Mouse (Mus musculus) heart, embryonic 13.5 days (tissue): ENCODE results near the gene Vps11. TPM values are rescaled to one million over a fixed set of nuclear protein-coding genes. Genes with fewer than 3 reads are reported as not detected.
"Not testable (repeated sequence)": the region's sequence is repeated elsewhere in the genome, so short reads cannot be mapped to it uniquely, and the experiment has no call there.

Experiments
- ATAC-seq: fragments of 200-750 bp; cut with Nextera tagmentation; 2 replicates; pipeline ENCODE4 v1.8.0; 2017; ENCODE audit warnings: moderate TSS enrichment; ENCODE audit not compliant: insufficient number of reproducible peaks, low FRiP score, low TSS enrichment; ENCODE audit errors: extremely low read depth
- H3K27ac ChIP-seq: fragments of 300-500 bp; sonication (generic); replicated peaks from 2 replicates; pipeline ENCODE4 v1.5.1; 2015; ENCODE audit warnings: moderate library complexity, mild to moderate bottlenecking, inconsistent platforms
- H3K27me3 ChIP-seq: fragments of 300-500 bp; sonication (generic); replicated peaks from 2 replicates; pipeline ENCODE4 v1.6.1; 2015; ENCODE audit warnings: mild to moderate bottlenecking, inconsistent platforms
- H3K36me3 ChIP-seq: fragments of 300-500 bp; sonication (generic); 2 replicates; pipeline ENCODE4 v1.6.1; 2015; ENCODE audit warnings: mild to moderate bottlenecking, inconsistent platforms
- H3K4me1 ChIP-seq: fragments of 300-500 bp; sonication (generic); 2 replicates; pipeline ENCODE4 v1.6.1; 2015; ENCODE audit warnings: inconsistent platforms
- H3K4me2 ChIP-seq: fragments of 300-500 bp; sonication (generic); 2 replicates; pipeline ENCODE4 v1.6.1; 2015; ENCODE audit warnings: inconsistent platforms, mild to moderate bottlenecking, moderate library complexity
- H3K4me3 ChIP-seq: fragments of 300-500 bp; sonication (generic); 2 replicates; pipeline ENCODE4 v1.5.1; 2015; ENCODE audit warnings: moderate library complexity, mild to moderate bottlenecking, inconsistent platforms
- H3K9ac ChIP-seq: fragments of 300-500 bp; sonication (generic); 2 replicates; pipeline ENCODE4 v1.6.1; 2015; ENCODE audit warnings: inconsistent platforms, mild to moderate bottlenecking, moderate library complexity
- H3K9me3 ChIP-seq: fragments of 300-500 bp; sonication (generic); 2 replicates; pipeline ENCODE4 v1.6.1; 2016; ENCODE audit warnings: inconsistent platforms
- WGBS: fragments of 180-500 bp; shearing (Covaris S2); methylation state at CpG from one replicate; pipeline ENCODE4 v1.1.7; 2015; ENCODE audit warnings: mixed read lengths; 5-methylcytosine and 5-hydroxymethylcytosine counted together
- microRNA-seq: library from miRNA; unstranded; fragments of <30 nt; microRNA quantifications from one replicate; pipeline ENCODE4, GENCODE M21; 2016
- polyA plus RNA-seq: library from polyadenylated mRNA; unstranded; fragments of >200 nt; fragmentation: Nextera tagmentation; extraction: Ambion mirVana; gene quantifications from 2 replicates; pipeline ENCODE4 v1.2.1, GENCODE M21; 2015

The Vps11 gene
- polyA plus RNA-seq, 1 experiment from 2014 or later, result 21.1 TPM

GRCm38 (mm10) chr9:44309756-44310155 lies 51.7 kb downstream of the Vps11 start:
- no peak for ATAC-seq
- no peak overlapping the region for H3K4me3 ChIP-seq
- peaks cover 22% of the 10 kb centered on the region for H3K36me3 ChIP-seq
- H3K9ac ChIP-seq, result no peak overlapping the region
- no peaks in the 10 kb centered on the region for H3K9me3 ChIP-seq
- H3K27me3 ChIP-seq, result no peaks in the 10 kb centered on the region
- H3K27ac ChIP-seq, result no peak overlapping the region
- no peak overlapping the region for H3K4me2 ChIP-seq
- peaks cover 22% of the 10 kb centered on the region for H3K4me1 ChIP-seq
- WGBS, result 77% methylated on average over 3 of the region's 3 CpGs

GRCm38 (mm10) chr9:44307248-44307647 lies 54.2 kb downstream of the Vps11 start:
- Histone ChIP-seq H3K27ac (no peak overlapping the region), H3K4me2 (no peak overlapping the region), H3K36me3 (peaks cover 9% of the 10 kb centered on the region), H3K4me1 (peaks cover 34% of the 10 kb centered on the region), H3K9me3 (no peaks in the 10 kb centered on the region), H3K9ac (no peak overlapping the region), H3K4me3 (no peak overlapping the region), H3K27me3 (no peaks in the 10 kb centered on the region)
- no peak for ATAC-seq
- 82% methylated on average over 2 of the region's 2 CpGs for whole genome bisulfite sequencing

GRCm38 (mm10) chr9:44306532-44306931 lies 54.9 kb downstream of the Vps11 start:
- no peaks in the 10 kb centered on the region for H3K9me3 ChIP-seq
- H3K4me1 ChIP-seq, result peaks cover 28% of the 10 kb centered on the region
- H3K27ac ChIP-seq, result no peak overlapping the region
- no peaks in the 10 kb centered on the region for H3K27me3 ChIP-seq
- H3K9ac ChIP-seq, result no peak overlapping the region
- peak overlapping the region; percentile 70; the same call in 1 of the 2 replicates for H3K4me2 ChIP-seq
- no peak for ATAC-seq
- H3K4me3 ChIP-seq, result no peak overlapping the region
- WGBS, result 87% methylated on average over 6 of the region's 6 CpGs
- H3K36me3 ChIP-seq, result peaks cover 16% of the 10 kb centered on the region

GRCm38 (mm10) chr9:44305466-44306079 lies 55.9 kb downstream of the Vps11 start, which contains the start of gene Hinfp:
Gene Hinfp (minus strand): TSS chr9:44305671.
- peak within 1 kb of the TSS; percentile 75 for H3K27ac ChIP-seq
- H3K4me1 ChIP-seq, result peaks cover 19% of the 10 kb centered on the region
- peak within 1 kb of the TSS; percentile 85 for H3K4me2 ChIP-seq
- peaks cover 26% of the 10 kb centered on the region for H3K36me3 ChIP-seq
- under 1% methylated on average over 54 of the region's 54 CpGs for WGBS
- H3K4me3 ChIP-seq, result peak within 1 kb of the TSS; percentile 89
- ATAC-seq, result peak; percentile 99
- no peaks in the 10 kb centered on the region for H3K27me3 ChIP-seq
- no peaks in the 10 kb centered on the region for H3K9me3 ChIP-seq
- peak within 1 kb of the TSS; percentile 94 for H3K9ac ChIP-seq

GRCm38 (mm10) chr9:44300001-44300400 lies 61.5 kb downstream of the Vps11 start:
- not testable (repeated sequence) for H3K4me3 ChIP-seq, H3K27me3 ChIP-seq, H3K9me3 ChIP-seq, H3K4me2 ChIP-seq, ATAC-seq, H3K9ac ChIP-seq, H3K27ac ChIP-seq
- peaks cover 14% of the 10 kb centered on the region for H3K4me1 ChIP-seq
- WGBS, result 90% methylated on average over 3 of the region's 3 CpGs
- peaks cover 79% of the 10 kb centered on the region for H3K36me3 ChIP-seq

Small RNA genes lying within 50 kb of the gene (microRNA-seq; reads per million reads assigned to microRNA genes)
- not detected for gene Gm44335
- gene Mir7085, result not detected

Other genes starting within 250 kb of the Vps11 start
- gene Gm49380, start 248.2 kb downstream of the Vps11 start, polyA plus RNA-seq, result not detected in 2 replicates
- 38.5 and 39.3 TPM in 2 replicates for gene Rnf26, start 248.2 kb downstream of the Vps11 start, polyA plus RNA-seq
- gene Mcam, start 227.2 kb downstream of the Vps11 start, polyA plus RNA-seq, result 112 and 127 TPM in 2 replicates
- gene Cbl, start 127.6 kb downstream of the Vps11 start, polyA plus RNA-seq, result 10.4 and 11.9 TPM in 2 replicates
- not detected in 2 replicates for gene Ccdc153, start 121.0 kb downstream of the Vps11 start, polyA plus RNA-seq
- 0.12 TPM in 1 of 2 replicates, not detected in the other for gene Pdzd3, start 110.2 kb downstream of the Vps11 start, polyA plus RNA-seq
- 5.6 and 5.9 TPM in 2 replicates for gene Nlrx1, start 93.1 kb downstream of the Vps11 start, polyA plus RNA-seq
- gene Abcg4, start 73.1 kb downstream of the Vps11 start, polyA plus RNA-seq, result 2.1 and 3.5 TPM in 2 replicates
- gene Hinfp, start 56.0 kb downstream of the Vps11 start, polyA plus RNA-seq, result 14.9 and 16.0 TPM in 2 replicates
- 7.1 TPM in 2 replicates for gene C2cd2l, start 41.4 kb downstream of the Vps11 start, polyA plus RNA-seq
- gene Dpagt1, start 35.7 kb downstream of the Vps11 start, polyA plus RNA-seq, result 33.4 and 34.4 TPM in 2 replicates
- 196 and 199 TPM in 2 replicates for gene H2afx, start 27.0 kb downstream of the Vps11 start, polyA plus RNA-seq
- 135 and 149 TPM in 2 replicates for gene Hmbs, start 17.4 kb downstream of the Vps11 start, polyA plus RNA-seq
- gene Hyou1, start 17.8 kb upstream of the Vps11 start, polyA plus RNA-seq, result 16.0 and 17.5 TPM in 2 replicates
- gene Slc37a4, start 35.2 kb upstream of the Vps11 start, polyA plus RNA-seq, result 31.4 and 36.4 TPM in 2 replicates
- gene Rps25, start 45.5 kb upstream of the Vps11 start, polyA plus RNA-seq, result 1,048 and 1,209 TPM in 2 replicates
- 78.9 and 89.7 TPM in 2 replicates for gene Trappc4, start 45.9 kb upstream of the Vps11 start, polyA plus RNA-seq
- gene Ccdc84, start 56.9 kb upstream of the Vps11 start, polyA plus RNA-seq, result 19.6 and 21.4 TPM in 2 replicates
- gene Foxr1, start 79.5 kb upstream of the Vps11 start, polyA plus RNA-seq, result not detected in 2 replicates
- gene Upk2, start 93.3 kb upstream of the Vps11 start, polyA plus RNA-seq, result not detected in 2 replicates
- 7.3 and 9.4 TPM in 2 replicates for gene Bcl9l, start 121.2 kb upstream of the Vps11 start, polyA plus RNA-seq
- gene Cxcr5, start 200.2 kb upstream of the Vps11 start, polyA plus RNA-seq, result not detected in 2 replicates
- 9.8 and 11.0 TPM in 2 replicates for gene Ddx6, start 243.2 kb upstream of the Vps11 start, polyA plus RNA-seq